Mouse (Mus musculus) frontal cortex, postnatal 25 days (tissue): ENCODE data around the gene Irak3.

ENCODE experiments used
- DNase-seq, 2 experiments: peaks; one replicate each; pipeline ENCODE4 v3.0.0; 2022; ENCODE audit warnings: low spot score in 2 of 2

Gene Irak3

GRCm38 (mm10) chr10:120097564-120097963, 104.4 kb downstream of the Irak3 start:
- DNase-seq = no peak

DNA sequence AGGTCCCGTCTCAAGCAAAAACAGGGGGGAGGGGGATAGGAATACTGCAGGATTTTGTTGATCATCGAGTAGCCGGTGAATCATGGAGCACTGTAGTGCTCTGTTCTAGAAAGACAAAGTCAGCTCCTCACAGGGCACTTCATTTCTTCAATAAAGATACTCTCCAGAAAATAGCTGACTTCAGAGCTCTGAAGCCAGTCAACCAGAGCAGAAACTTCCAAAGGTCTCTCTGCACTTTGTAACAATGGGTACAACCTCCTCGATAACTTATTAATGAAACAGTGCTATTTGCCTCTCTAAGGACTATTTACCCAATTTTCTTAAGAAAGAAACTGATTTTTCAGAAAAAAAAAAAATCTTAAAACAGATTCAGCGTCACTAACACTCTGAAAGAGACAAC, 106.2 kb downstream of the Irak3 start:
- DNase-seq = no peak

DNA sequence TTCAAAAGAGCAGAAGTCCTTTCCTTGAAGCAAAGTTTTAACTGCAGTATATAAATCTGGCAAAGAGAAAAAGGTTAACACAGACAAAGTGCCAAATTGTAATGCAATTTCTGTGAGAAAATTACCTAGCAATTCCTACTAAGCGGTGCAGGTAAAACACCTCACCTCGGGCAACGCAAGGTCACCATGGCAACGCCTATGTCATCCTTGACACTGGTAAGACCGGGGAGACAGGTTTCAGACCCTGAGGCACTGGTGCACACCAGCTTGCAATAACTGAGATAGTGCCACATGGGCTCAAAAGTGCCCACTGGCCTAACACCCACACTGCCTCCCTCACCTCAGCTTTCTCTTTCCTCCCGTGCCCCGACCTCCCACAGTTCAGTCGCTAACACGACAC, 106.8 kb downstream of the Irak3 start:
- no peak for DNase-seq

GRCm38 (mm10) chr10:120092548-120092947, 109.4 kb downstream of the Irak3 start:
- DNase-seq = no peak
